In genomic region chr8:110145538-110145937, GRCm38 (mm10) we compare ENCODE assay signal across 9 mouse cellular contexts. TPM values are rescaled to one million over a fixed set of nuclear protein-coding genes. Genes with fewer than 3 reads are reported as not detected.
DNase-seq lines count a peak whose midpoint lies in the region; ATAC-seq and TF ChIP-seq lines count a peak whose summit lies in the region.
"Had no signal": no experiment of that assay in that cellular context is flagged by ENCODE, and none has a peak within 500 bp of the region (broad histone marks: within the 10 kb centered on the region; RNA-seq: fewer than 3 reads in every experiment).

No protein-coding gene starts in this region.

- no peak for TF ChIP-seq POLR2A in cerebellum, adult 2 months (IDR thresholded peaks at IDR 0.05; ENCODE audit: borderline replicate concordance, insufficient read depth, low read length)

- peak; percentile 79 for ATAC-seq in frontal cortex, adult (ENCODE audit: low TSS enrichment)

- H3K9me3 ChIP-seq in ES-E14 (ENCODE audit: control insufficient read depth, insufficient read depth, low read depth, low read length): no peaks in the 10 kb centered on the region
- H3K9me3 ChIP-seq: liver, embryonic 15.5 days had no signal

- in situ Hi-C loops in ES-E14 (cut with MboI; ENCODE audit: low sequenced_read_pairs in 2 of 2, unreplicated experiment in 2 of 2): no loop called here

- 5% methylated on average over 4 of the region's 4 CpGs for WGBS in cerebellum, adult 2 months

- TF ChIP-seq CTCF in cerebellum, adult 2 months (IDR thresholded peaks at IDR 0.05; ENCODE audit: borderline replicate concordance, insufficient read depth, low read depth, low read length): peak; percentile 90

- no peak overlapping the region for H3K27ac ChIP-seq in ES-E14 (ENCODE audit: insufficient read depth, low read depth, low read length, poor library complexity, severe bottlenecking)
- no peak overlapping the region for H3K27ac ChIP-seq in cerebellum, adult 2 months (ENCODE audit: insufficient read depth, low read length)
- H3K27ac ChIP-seq: liver, embryonic 15.5 days had no signal

- DNase-seq in heart, adult 18-20 months: peak; percentile 20 to 70
- DNase-seq in heart, postnatal 25 days (ENCODE audit: low spot score): no peak
- no peak for DNase-seq in ES-E14 (ENCODE audit: low read depth, low spot score)
- peak; percentile 64 to 73 for DNase-seq in cerebellum, adult 2 months
- peak; percentile 42 to 57 for DNase-seq in kidney, postnatal 25 days
- DNase-seq in lung, postnatal 25 days (ENCODE audit: low spot score): peak; percentile 34
- DNase-seq in right cerebral cortex, postnatal 25 days: peak; percentile 42

- no peaks in the 10 kb centered on the region for H3K36me3 ChIP-seq in ES-E14 (ENCODE audit: control insufficient read depth, insufficient read depth, low read length, poor library complexity, severe bottlenecking)
- H3K36me3 ChIP-seq: liver, embryonic 15.5 days had no signal

- H3K4me3 ChIP-seq in ES-E14 (ENCODE audit: insufficient read depth in 1 of 2, low read depth in 1 of 2, low read length in 2 of 2, poor library complexity in 1 of 2, severe bottlenecking in 1 of 2): no peak overlapping the region
- H3K4me3 ChIP-seq in cerebellum, adult 2 months (replicated peaks; ENCODE audit: insufficient read depth, low read depth, low read length): no peak overlapping the region
- H3K4me3 ChIP-seq: liver, embryonic 15.5 days had no signal

- intact Hi-C loops in heart, postnatal 25 days (cut with DNase I): loop anchor here (2.0 to 5.0 kb wide), 2 partner anchors 333 to 457 kb away; no protein-coding TSS in a partner anchor

- H3K27me3 ChIP-seq in cerebellum, adult 2 months (ENCODE audit: control insufficient read depth, insufficient read depth, low read length): no peaks in the 10 kb centered on the region
- H3K27me3 ChIP-seq: liver, embryonic 15.5 days had no signal

- H3K9ac ChIP-seq in ES-E14 (ENCODE audit: insufficient read depth, low read depth, low read length, poor library complexity, severe bottlenecking): no peak overlapping the region
- H3K9ac ChIP-seq: liver, embryonic 15.5 days had no signal

- H3K4me1 ChIP-seq in ES-E14 (ENCODE audit: control insufficient read depth in 2 of 2, insufficient read depth in 2 of 2, low read length in 2 of 2, poor library complexity in 1 of 2): no peaks in the 10 kb centered on the region
- H3K4me1 ChIP-seq in cerebellum, adult 2 months (ENCODE audit: control insufficient read depth, insufficient read depth, low read length): peaks cover 14% of the 10 kb centered on the region; the same call in 1 of the 2 replicates
- H3K4me1 ChIP-seq: liver, embryonic 15.5 days had no signal

TF ChIP-seq in ES-E14, 5 proteins besides CTCF, POLR2A, EP300 and RAD21:
- TF ChIP-seq ZC3H11A (IDR thresholded peaks at IDR 0.05; ENCODE audit: borderline replicate concordance, low read depth, low read length) (peak; percentile 48; the same call in 1 of the 2 replicates), MAFK (IDR thresholded peaks at IDR 0.05; ENCODE audit: insufficient read depth, low read depth, low read length) (no peak)

RNA-seq across cellular contexts. Expression of gene Calb2, which starts 22.5 kb away (rescaled TPM):
- not detected for total RNA-seq in heart, adult 18-20 months (2021)
- total RNA-seq in heart, postnatal 25 days (2021): not detected
- total RNA-seq in ES-E14 (2012; rRNA removed): 2.8 and 3.2 TPM in 2 replicates
- 542 and 550 TPM in 2 replicates for polyA plus RNA-seq in cerebellum, adult 2 months (2012; rRNA removed)
- polyA plus RNA-seq: liver, embryonic 15.5 days had no signal

RNA-seq across cellular contexts. Expression of gene Gm17720, which starts 43.0 kb away (rescaled TPM):
- total RNA-seq in heart, adult 18-20 months (2021): not detected
- not detected for total RNA-seq in heart, postnatal 25 days (2021)
- total RNA-seq in ES-E14 (2012; rRNA removed): not detected in 2 replicates
- not detected in 2 replicates for polyA plus RNA-seq in cerebellum, adult 2 months (2012; rRNA removed)
- polyA plus RNA-seq: liver, embryonic 15.5 days had no signal

RNA-seq across cellular contexts. Expression of gene Gm21964, which starts 44.5 kb away (rescaled TPM):
- not detected for total RNA-seq in heart, adult 18-20 months (2021)
- total RNA-seq in heart, postnatal 25 days (2021): not detected
- 0.67 and 0.79 TPM in 2 replicates for total RNA-seq in ES-E14 (2012; rRNA removed)
- not detected in 2 replicates for polyA plus RNA-seq in cerebellum, adult 2 months (2012; rRNA removed)
- polyA plus RNA-seq: liver, embryonic 15.5 days had no signal

Comparison
In these comparisons a context has a peak if more than half of its experiments do, and no peak if none do; other contexts are left out.
1. DNase-seq: peak in heart, adult 18-20 months (2 of 2), cerebellum, adult 2 months (2 of 2), kidney, postnatal 25 days (2 of 2), lung, postnatal 25 days (single experiment) and right cerebral cortex, postnatal 25 days (single experiment); none in heart, postnatal 25 days (single experiment) and ES-E14 (single experiment).